Mouse (Mus musculus) urinary bladder, adult 2 months (tissue): ENCODE results near the gene Tnpo3. TPM values are rescaled to one million over a fixed set of nuclear protein-coding genes. Genes with fewer than 3 reads are reported as not detected.

Experiments
- polyA plus RNA-seq: library from polyadenylated mRNA; depleted of rRNA; stranded (reverse); fragments of >200 nt; gene quantifications from 2 replicates; pipeline ENCODE4 v1.2.3, GENCODE M21; 2012; rRNA removed

Gene Tnpo3
- polyA plus RNA-seq, 1 experiment: 61.1 TPM

Other genes with a start within 250 kb of the Tnpo3 start
- 9.3 and 11.3 TPM in 2 replicates for gene Opn1sw, start 221.4 kb downstream of the Tnpo3 start, polyA plus RNA-seq
- 19.7 and 29.6 TPM in 2 replicates for gene Ccdc136, start 213.6 kb downstream of the Tnpo3 start, polyA plus RNA-seq
- gene Flnc, start 176.6 kb downstream of the Tnpo3 start, polyA plus RNA-seq: 40.8 and 75.6 TPM in 2 replicates
- 234 and 282 TPM in 2 replicates for gene Atp6v1f, start 142.2 kb downstream of the Tnpo3 start, polyA plus RNA-seq
- gene Atp6v1fnb, start 138.4 kb downstream of the Tnpo3 start, polyA plus RNA-seq: not detected in 2 replicates
- 4.9 and 6.4 TPM in 2 replicates for gene Kcp, start 101.9 kb downstream of the Tnpo3 start, polyA plus RNA-seq
- gene Irf5, start 83.3 kb downstream of the Tnpo3 start, polyA plus RNA-seq: 19.8 and 21.3 TPM in 2 replicates
- 2.0 and 2.2 TPM in 2 replicates for gene Tspan33, start 84.3 kb upstream of the Tnpo3 start, polyA plus RNA-seq
- gene Smo, start 125.6 kb upstream of the Tnpo3 start, polyA plus RNA-seq: 30.5 and 42.6 TPM in 2 replicates
- gene Ahcyl2, start 158.1 kb upstream of the Tnpo3 start, polyA plus RNA-seq: 109 and 114 TPM in 2 replicates